Mouse (Mus musculus) adrenal gland (tissue): ENCODE results near the gene Sfta2.

Experiments
- intact Hi-C: fragments of 180-260 bp; cut with DNase I; formaldehyde crosslinking; loops from one replicate; pipeline ENCODE4 v1.15.1; 2025

Sfta2 gene

GRCm38 (mm10) chr17:35671846-35672245 is 70.5 kb downstream of the Sfta2 start:
- intact Hi-C loops: no loop called here

- intact Hi-C loops: no loop called here
These were observed 71.2 kb downstream of the Sfta2 start for GRCm38 (mm10) chr17:35672527-35672926.

- intact Hi-C loops: no loop called here
These were observed 72.2 kb downstream of the Sfta2 start, which contains the start of gene Gtf2h4 for GRCm38 (mm10) chr17:35673416-35674035. Gene Gtf2h4 (minus strand): TSS chr17:35673739.

- intact Hi-C loops: no loop called here
These were observed 79.2 kb downstream of the Sfta2 start for GRCm38 (mm10) chr17:35680591-35680990.

GRCm38 (mm10) chr17:35681986-35682385 is 80.6 kb downstream of the Sfta2 start:
- intact Hi-C loops: no loop called here

- intact Hi-C loops: no loop called here
These were observed 83.7 kb downstream of the Sfta2 start for GRCm38 (mm10) chr17:35685061-35685460.

DNA sequence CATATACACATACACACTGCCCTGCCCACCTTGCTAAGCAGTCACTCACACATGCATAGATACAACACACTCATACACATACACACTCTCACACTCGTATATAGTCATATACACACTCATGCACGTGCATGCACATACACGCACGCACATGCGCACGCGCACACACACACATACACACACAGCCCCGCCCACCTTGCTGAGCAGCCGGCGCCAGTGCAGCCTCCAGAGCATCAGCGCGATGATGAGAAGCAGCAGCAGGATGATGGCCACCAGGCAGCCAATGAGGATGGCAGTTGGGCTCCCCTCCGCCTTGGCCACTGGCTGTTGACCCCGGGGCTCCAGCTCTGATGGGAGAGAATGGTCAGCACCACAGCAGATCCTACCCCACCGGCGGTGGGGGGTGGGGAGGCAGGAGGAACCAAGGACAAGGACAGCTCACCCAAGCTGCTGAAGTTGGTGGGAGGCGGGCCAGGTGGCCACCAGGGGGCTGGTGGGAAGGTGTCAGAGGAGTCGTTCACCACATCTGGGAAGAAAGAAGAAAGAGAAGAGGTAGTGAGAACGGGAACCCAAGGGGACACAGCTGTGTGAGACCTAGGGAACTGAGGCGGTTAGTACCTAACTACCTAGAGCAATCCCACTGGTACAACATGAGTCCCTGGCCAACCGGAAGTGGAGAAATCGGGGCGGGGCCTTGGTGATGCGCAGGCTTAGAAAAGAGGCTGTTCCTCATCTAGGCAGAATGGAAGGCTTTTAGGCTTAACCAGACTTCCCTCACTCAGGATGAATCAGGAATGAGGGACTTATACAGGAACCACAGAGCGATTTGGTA is 87.2 kb downstream of the Sfta2 start:
- intact Hi-C loops: no loop called here

GRCm38 (mm10) chr17:35689936-35690645 is 88.7 kb downstream of the Sfta2 start:
- intact Hi-C loops: no loop called here

GRCm38 (mm10) chr17:35691811-35692210 is 90.5 kb downstream of the Sfta2 start:
- intact Hi-C loops: no loop called here

DNA sequence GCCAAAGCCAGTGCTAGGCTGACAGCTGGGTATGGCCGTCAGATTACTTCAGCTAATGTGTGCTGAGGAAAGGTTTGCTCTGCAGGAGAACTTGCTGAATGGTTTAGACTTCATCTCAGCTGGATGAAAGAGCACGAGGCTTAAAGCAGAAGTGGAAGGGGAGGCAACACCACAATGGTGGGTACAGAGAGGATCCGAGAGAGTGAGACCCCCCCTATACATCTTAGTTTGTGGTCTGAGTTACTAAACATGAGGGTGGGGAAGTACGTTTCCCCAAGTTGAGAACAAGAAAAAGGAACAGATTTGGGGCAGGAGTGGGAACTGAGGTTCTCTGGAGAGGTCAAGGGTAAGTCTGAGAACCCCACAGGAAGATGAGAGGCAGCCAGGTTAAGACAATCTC is 91.0 kb downstream of the Sfta2 start:
- intact Hi-C loops: no loop called here

GRCm38 (mm10) chr17:35693906-35694305 is 92.6 kb downstream of the Sfta2 start:
- intact Hi-C loops: no loop called here

- intact Hi-C loops: no loop called here
These were observed 93.9 kb downstream of the Sfta2 start for GRCm38 (mm10) chr17:35695289-35695688.

- intact Hi-C loops: no loop called here
These were observed 95.3 kb downstream of the Sfta2 start for GRCm38 (mm10) chr17:35696691-35697090.

GRCm38 (mm10) chr17:35697429-35697758 is 96.0 kb downstream of the Sfta2 start:
- intact Hi-C loops: no loop called here

- intact Hi-C loops: no loop called here
These were observed 96.6 kb downstream of the Sfta2 start for GRCm38 (mm10) chr17:35697759-35698500.

DNA sequence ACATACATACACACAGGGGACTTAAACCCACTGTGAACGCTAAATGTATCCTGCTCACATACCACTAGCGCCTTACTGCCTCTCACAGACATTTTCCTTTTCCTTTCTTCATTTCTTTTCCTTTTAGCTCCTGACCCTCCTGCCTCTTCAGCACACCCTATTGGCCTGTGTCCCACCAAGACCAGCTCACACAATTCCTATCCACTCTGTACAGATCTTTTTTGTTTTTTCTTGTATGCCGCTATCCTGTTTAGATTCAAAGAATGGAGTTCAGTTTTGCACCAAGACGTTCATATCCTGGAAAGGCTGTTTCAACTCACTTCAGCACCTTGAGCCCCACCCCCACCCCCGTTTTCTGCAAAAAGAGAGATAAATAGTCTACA is 97.1 kb downstream of the Sfta2 start:
- intact Hi-C loops: no loop called here

GRCm38 (mm10) chr17:35699919-35700318 is 98.6 kb downstream of the Sfta2 start:
- intact Hi-C loops: no loop called here
